Mouse (Mus musculus): ENCODE data around the gene Farp1.

The Farp1 gene

DNA sequence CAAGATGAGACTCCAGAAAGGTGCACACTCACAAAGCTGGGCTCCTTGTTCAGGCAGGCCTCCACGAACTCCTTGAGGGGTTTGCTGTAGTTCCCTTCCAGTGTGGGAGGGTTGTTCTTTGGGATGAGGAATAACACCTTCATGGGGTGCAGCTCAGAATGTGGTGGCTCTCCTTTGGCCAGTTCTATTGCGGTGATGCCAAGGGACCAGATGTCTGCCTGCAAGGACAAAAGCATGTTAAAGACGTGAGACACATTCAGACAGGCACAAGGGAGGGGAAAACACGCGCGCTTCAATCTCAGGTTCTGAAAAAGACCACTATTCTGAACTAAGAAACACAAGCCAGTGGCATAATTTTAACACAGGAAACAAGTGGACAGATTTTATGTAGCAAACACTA lies 262.1 kb downstream of the Farp1 start:
- intact Hi-C loops (cut with DNase I), result no loop called here

GRCm38 (mm10) chr14:121298537-121298936 lies 263.5 kb downstream of the Farp1 start:
- intact Hi-C loops (cut with DNase I), result no loop called here

GRCm38 (mm10) chr14:121299093-121299492 lies 264.1 kb downstream of the Farp1 start:
- intact Hi-C loops (cut with DNase I), result no loop called here

DNA sequence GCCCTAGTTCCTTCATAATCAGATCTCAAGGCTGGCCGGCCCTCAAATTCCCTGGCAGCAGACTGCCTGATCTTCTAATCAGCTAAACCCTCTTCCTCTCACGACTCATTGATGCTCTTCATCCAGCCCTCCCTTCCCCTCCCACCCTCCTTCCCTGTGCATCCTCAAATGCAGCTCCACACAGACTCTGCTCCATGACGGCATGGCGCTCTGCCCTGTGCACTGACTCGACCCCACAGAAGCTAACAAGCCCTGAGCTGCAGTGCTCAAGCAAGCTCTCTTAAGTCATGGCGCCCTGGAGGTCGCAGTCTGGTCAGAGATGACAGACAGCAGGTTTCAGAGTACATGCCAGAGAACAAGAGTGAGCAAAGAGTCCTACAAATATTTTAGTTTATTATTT lies 269.5 kb downstream of the Farp1 start:
- intact Hi-C loops (cut with DNase I), result no loop called here

DNA sequence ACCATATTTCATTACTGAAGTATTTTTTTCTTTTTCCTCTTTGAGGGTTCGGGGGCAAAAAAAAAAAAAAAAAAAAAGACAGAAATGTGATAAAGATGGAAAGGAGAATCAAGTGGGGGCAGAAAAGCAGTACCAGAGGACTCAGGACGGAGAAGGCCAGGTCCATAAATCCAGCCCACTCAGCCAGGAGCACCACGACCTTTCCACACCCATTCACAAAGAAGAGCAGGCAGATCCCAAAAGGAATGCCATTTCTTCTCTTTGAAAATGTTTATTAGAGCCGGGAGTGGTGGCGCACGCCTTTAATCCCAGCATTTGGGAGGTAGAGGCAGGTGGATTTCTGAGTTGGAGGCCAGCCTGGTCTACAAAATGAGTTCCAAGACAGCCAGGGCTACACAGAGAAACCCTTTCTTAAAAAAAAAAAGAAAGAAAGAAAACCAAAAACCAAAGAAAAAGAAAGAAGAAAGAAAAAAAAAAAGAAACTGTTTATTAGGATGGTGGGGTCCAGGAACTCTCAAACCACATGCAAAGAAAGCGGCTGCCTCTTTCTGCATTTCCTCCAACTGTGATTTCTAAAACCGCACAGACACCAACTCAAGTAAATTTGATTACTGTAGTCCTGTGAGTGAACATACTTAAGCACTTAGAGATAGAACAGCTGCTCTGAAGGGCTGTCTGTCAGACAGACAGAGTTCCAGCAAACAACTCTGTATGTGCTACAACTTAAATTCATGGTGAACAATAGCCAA lies 270.5 kb downstream of the Farp1 start:
- intact Hi-C loops (cut with DNase I), result no loop called here

- intact Hi-C loops (cut with DNase I), result loop anchor here (5.0 kb wide), 1 partner anchor 37 kb away; no protein-coding TSS in a partner anchor
Measured at GRCm38 (mm10) chr14:121309909-121310308, 274.9 kb downstream of the Farp1 start.

DNA sequence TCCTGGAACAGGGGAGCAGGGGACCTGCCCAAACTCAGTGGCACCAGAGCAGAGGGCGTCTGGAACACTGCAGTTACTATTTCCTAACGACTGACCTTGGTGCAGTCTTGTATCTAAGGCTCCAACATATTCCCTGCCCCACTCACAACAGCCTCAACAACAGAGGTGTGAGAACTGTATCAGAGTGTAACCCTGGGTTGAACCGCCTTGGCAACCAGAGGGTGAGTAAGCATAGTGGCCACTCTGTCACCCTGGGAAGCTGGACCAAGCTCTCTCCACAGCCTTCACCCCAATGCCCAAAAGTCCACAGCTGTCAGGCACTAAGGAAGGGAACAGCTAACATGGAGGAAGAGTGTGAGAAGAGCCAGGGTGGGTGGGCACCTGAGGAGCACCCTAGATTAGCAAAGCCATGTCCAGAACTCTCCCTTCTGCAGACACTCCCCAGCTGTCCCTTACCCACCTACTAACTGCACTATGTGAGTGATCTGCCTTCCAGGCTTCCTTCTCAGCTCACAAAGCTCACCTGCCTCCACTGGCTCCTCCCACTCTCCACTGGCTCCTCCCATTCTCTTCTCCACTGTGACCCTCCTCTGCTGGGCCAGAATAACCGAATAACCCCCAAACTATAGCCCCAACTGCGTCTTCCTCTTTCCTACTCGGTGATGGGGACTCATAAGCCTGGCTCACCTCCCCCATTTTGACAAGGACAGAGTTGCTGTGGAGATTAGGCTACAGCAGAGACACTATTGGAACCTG lies 275.5 kb downstream of the Farp1 start:
- intact Hi-C loops (cut with DNase I), result loop anchor here (5.0 kb wide), 1 partner anchor 37 kb away; no protein-coding TSS in a partner anchor

GRCm38 (mm10) chr14:121311083-121311482 lies 276.1 kb downstream of the Farp1 start:
- intact Hi-C loops (cut with DNase I), result loop anchor here (5.0 kb wide), 1 partner anchor 36 kb away; no protein-coding TSS in a partner anchor

DNA sequence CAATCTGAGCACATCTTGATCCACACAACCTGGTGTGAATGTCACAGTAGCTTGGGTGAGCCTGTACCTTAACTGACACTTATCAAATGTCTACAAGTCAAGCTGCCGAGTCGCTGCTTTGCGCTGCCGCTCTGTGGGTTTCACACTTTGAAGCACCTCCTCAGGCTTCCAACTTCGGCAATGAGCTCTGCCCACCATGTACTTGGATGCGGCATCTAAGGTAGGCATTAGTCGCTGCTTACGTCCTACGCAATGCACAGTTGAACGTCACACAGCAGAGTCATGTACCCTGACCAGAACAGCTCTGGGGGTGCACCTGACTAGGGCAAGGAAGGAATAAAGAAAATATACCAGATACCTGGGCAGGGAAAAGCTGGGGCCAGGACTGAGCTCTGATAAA lies 278.3 kb downstream of the Farp1 start:
- intact Hi-C loops (cut with DNase I), result loop anchor here (5.0 kb wide), 1 partner anchor 34 kb away; no protein-coding TSS in a partner anchor

DNA sequence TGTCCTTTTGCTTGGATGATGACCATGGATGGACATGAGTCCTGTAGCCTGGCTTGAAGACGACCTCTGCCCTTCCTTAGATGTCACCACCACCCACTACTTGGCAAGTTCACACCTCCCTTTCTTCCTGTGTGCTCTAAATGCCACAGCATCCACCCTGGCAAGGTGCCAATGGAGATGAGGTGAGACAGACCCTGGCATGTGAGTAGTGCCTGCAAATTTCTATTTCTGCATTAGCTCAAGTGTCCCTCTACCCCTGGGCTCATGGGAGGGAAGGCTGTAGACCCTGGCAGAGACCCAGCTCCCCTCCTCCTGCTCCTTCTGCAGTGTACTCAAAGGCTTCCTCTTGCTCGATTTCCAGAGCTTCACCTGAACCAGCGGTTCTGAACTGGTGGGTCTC lies 279.9 kb downstream of the Farp1 start:
- intact Hi-C loops (cut with DNase I), result loop anchor here (5.0 kb wide), 1 partner anchor 32 kb away; no protein-coding TSS in a partner anchor

DNA sequence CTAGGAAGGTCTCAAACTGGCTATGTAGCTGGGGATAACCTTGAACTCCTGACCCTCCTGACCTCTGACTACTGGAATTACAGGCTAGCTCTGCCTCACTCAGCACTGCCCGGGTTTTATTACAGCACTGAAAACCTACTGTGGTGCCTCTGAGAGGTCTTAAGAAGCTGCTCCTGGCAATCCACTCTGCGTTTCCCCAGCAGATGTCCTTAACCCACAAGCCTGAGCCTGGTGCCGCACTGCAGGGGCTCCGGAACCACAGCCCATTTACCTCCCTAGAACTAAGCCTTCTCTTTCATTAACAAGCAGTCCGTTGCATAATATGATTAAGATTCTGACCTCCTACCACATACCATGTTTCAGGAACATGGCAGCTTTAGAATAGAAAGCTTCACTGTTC lies 281.1 kb downstream of the Farp1 start:
- intact Hi-C loops (cut with DNase I), result no loop called here

- intact Hi-C loops (cut with DNase I), result no loop called here
Measured at GRCm38 (mm10) chr14:121316631-121317311, 281.8 kb downstream of the Farp1 start.

DNA sequence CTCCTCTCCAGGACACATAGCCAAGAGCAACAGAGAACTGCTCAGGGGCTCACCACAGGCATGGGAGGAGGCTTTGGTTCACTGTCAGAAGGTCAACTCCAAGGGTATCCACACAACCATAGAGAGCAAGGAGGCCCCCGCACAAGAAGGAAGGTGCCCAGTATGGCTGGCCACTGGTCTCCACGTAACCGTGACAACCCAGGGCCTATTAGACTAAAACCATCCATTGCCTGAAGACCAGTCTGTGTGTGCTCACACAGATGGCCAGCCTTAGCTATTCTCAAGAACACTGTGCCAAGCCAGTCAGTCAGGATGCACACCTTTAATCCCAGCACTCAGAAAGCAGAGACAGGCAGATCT lies 282.3 kb downstream of the Farp1 start:
- intact Hi-C loops (cut with DNase I), result no loop called here

GRCm38 (mm10) chr14:121318382-121318781 lies 283.4 kb downstream of the Farp1 start:
- intact Hi-C loops (cut with DNase I), result no loop called here

DNA sequence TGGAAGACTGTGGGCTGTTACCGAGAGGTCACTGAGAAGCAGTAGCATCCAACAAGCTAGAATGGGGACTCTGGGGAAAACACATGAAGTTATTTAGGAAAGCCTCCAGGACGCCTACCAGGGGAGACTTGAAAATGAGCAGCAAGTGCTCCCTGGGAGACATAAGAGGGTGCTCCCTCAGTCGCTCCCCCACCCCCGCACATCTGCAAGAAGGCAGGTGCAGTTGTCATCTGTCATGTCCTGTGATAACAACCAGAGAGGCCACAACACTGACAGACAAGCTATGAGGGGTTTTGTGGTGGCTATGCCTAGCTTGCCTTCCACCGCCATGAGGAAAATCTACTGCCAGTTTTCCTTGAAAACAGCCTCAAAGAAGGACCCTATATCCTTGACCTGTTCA lies 287.1 kb downstream of the Farp1 start:
- intact Hi-C loops (cut with DNase I), result no loop called here

DNA sequence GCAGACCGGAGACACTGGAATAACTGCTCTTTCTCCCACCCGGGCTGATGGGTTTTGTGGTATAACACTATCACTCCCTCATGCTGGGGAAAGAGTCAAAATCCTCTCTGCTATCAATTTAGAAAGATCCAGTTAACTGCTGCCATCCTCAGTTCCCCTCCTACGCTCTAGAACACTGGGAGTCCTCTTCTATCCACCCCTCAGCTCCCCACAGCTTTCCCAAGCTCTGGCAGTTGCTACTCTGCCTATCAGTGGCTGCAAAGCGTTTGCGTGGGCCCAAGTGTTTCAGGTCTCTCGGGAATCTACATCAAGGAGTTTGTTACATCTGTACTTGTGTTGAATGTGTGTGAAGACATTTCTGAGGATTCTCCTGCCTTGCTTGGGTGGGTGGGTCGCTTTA lies 287.6 kb downstream of the Farp1 start:
- intact Hi-C loops (cut with DNase I), result no loop called here

DNA sequence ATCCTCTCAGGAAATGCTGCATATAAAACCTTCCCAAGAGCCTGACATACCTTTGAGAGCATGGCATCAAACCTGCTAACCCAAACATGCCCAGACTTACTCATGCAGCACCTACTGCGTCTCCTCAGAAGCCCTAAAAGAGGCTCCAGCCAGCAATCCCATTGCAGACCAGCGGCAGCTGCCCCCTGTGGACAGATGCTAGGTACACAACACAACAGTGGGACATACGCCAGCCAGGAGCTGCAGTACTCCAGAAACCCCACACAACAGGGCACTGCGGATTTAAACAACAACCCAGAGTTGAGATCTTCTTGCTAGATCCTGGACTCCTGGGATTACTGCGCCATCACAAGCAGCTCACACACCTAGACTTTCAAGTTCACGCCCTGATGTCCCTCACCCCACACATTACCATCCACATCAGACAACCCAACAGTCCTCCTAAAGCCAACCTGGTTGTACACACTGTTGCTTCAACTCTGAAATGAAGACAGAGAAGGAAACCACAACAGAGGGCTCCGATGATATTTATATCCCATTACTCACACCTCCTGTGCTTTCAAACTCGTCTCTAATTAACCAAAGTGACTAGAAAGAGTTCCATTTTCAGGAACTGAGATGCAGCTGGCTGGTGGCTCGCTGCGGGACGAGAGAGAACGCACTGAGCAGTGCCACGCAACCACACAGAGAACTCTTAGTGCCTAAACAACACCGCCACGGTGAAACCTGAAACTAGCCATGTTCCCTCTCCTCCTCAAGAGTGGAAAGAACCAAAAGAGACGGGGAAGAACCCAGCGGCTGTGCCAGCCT lies 289.7 kb downstream of the Farp1 start:
- intact Hi-C loops (cut with DNase I), result no loop called here

- intact Hi-C loops (cut with DNase I), result no loop called here
Measured at GRCm38 (mm10) chr14:121326432-121326831, 291.4 kb downstream of the Farp1 start.

GRCm38 (mm10) chr14:121328878-121329277 lies 293.9 kb downstream of the Farp1 start:
- intact Hi-C loops (cut with DNase I), result no loop called here

- intact Hi-C loops (cut with DNase I), result no loop called here
Measured at GRCm38 (mm10) chr14:121329401-121330089, 294.5 kb downstream of the Farp1 start.

- intact Hi-C loops (cut with DNase I), result no loop called here
Measured at GRCm38 (mm10) chr14:121330090-121330408, 295.0 kb downstream of the Farp1 start.

Data from adrenal gland (tissue).